Mouse (Mus musculus) ovary, postnatal 10 days (tissue): ENCODE measurements around the gene Dmrt1.
A peak's percentile ranks its signal among the peaks of the same experiment; 100 is the strongest.

Source experiments
- DNase-seq: peaks from one replicate; pipeline ENCODE4 v3.0.0; 2022; ENCODE audit warnings: low spot score

Dmrt1 gene

DNA sequence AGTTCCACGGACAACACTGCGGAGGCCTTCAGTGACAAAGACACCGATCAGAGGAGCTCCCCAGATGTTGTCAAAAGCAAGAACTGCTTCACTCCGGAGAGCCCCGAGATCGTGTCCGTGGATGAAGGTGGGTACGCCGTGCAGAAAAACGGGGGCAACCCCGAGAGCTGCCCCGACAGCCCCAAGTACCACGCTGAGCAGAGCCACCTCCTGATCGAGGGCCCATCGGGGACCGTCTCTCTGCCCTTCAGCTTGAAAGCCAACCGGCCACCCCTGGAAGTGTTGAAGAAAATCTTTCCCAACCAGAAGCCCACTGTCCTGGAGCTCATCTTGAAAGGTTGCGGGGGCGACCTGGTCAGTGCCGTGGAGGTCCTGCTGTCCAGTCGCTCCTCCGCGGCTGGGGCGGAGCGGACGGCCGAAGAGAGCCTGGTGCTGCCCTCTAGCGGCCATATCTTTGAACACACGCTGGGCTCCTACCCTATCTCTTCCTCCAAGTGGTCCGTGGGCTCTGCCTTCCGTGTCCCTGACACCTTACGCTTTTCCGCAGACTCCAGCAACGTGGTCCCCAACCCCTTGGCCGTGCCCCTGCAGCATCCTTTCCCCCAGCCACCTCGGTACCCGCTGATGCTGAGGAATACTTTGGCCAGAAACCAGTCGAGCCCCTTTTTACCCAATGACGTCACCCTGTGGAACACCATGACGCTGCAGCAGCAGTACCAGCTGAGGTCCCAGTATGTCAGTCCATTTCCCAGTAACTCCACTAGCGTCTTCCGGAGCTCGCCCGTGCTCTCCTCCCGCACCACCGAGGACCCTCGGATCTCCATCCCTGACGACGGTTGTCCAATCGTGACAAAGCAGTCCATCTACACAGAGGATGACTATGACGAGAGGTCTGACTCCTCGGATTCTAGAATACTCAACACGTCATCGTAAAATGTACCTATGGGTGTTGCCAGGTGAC is 117.2 kb downstream of the Dmrt1 start:
- no peak for DNase-seq

DNA sequence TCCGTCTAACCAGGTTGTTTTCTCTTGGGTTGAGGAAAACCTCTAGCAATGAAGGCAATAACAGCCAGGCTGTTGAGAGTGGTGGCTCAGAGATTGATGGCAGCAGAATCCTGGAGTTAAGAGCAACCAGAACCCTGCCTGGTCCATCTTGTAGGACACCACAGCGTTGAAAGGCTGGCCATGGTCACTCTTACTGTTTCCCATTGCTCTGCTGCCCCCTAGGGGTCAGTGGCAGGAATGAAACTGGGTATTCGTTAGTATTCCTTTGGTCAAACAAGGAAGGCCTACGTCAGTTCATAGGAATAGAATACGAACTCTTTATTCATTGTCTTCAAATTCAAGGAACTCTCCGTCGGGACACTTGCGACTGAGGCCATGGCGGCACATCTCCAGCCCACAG is 123.1 kb downstream of the Dmrt1 start:
- DNase-seq: no peak

- no peak for DNase-seq
Observed at GRCm38 (mm10) chr19:25635119-25635518, 129.7 kb downstream of the Dmrt1 start.

DNA sequence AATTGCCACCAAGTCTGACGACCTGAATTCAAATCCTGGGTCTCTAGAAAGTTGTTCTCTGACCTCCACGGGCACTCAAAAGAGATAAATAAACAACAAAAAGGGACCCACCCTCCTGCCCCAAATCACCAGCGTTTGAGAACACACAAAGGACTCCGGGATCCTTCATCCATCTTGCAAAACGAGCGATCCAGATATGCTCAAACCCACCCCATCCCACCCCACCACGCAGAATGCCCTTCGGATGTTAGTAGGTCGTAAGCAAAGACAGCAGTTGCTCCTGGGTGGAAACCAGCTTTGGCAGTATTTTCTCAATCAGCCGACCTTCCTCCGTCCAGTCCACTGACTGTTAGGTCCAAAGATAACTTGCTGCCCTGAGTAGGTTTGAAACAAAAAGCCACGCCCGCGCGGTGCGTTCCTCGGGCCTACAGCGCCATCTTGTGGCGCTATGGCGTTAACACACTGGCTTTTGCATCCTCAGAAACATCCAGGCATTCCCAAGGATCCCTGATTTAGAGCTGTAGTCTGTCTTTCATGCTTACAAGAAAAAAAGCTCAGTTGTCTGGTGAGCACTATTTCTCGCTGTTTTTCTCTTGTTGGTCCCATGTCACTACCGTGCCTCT is 130.3 kb downstream of the Dmrt1 start:
- DNase-seq: peak; percentile 33

- no peak for DNase-seq
Observed at GRCm38 (mm10) chr19:25638766-25639361, 133.4 kb downstream of the Dmrt1 start.

GRCm38 (mm10) chr19:25641786-25642185 is 136.4 kb downstream of the Dmrt1 start:
- no peak for DNase-seq

- no peak for DNase-seq
Observed at GRCm38 (mm10) chr19:25647136-25647535, 141.7 kb downstream of the Dmrt1 start.

GRCm38 (mm10) chr19:25648701-25649100 is 143.3 kb downstream of the Dmrt1 start:
- no peak for DNase-seq

- no peak for DNase-seq
Observed at GRCm38 (mm10) chr19:25650474-25650873, 145.1 kb downstream of the Dmrt1 start.

DNA sequence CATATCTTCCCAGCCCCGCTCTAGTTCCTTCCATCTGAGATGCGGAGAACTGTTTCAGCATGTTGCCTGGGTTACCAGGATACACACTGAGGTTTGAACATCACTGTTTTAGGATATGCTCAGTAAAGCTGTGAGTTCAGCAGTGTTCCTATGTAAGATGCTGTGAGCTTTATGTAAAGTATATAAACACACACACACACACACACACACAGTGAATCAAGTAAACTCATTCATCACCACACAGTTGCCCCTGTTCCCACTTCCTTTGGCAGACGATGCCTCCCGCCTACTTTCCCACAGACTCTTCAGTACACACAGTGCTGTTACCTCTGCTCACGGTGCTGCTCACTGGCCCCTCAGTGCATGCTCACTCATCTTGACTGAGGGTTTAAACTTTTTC is 147.1 kb downstream of the Dmrt1 start:
- no peak for DNase-seq
